Mouse (Mus musculus): ENCODE data around the gene Krt79.

- TF ChIP-seq CTCF (IDR thresholded peaks at IDR 0.05; ENCODE audit: extremely low read depth, insufficient read length, insufficient replicate concordance, low read depth, low read length) (no peak), POLR2A (IDR thresholded peaks at IDR 0.05; ENCODE audit: low read depth, low read length) (no peak)
Measured at GRCm38 (mm10) chr15:101966808-101967207, 26.7 kb upstream of the Krt79 start.
